Mouse (Mus musculus): Measurements from ENCODE around the gene Olfr1022.

Gene Olfr1022

GRCm38 (mm10) chr2:85868294-85868693 lies at the start of gene Olfr1022:
Gene Olfr1022 (plus strand): TSS chr2:85868594.
- DNase-seq (ENCODE audit: low read depth in 1 of 2, low spot score in 2 of 2): no peak

DNA sequence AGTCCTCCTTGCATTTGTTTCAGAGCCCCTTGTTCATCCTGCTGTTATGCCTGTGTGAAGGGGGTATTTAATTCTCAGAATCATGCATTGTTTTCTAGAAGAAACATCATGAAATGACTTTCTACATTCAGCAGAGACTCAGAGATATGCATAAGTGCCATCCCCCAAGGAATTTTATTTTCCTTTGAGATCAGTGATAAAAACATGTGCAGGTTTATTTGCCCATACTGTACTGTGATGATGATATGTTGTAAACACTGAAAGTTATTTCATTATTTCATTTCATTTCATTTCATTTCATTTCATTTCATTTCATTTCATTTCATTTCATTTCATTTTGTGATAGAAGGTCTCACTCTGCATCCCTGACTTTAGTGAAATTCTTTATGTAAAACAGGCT lies 23.0 kb upstream of the Olfr1022 start, which contains the start of gene Olfr1019:
Gene Olfr1019, minus strand, starts transcription at position 101 of the 400 bp plus-strand sequence.
- no peak for DNase-seq (ENCODE audit: low read depth in 1 of 2, low spot score in 2 of 2)

DNA sequence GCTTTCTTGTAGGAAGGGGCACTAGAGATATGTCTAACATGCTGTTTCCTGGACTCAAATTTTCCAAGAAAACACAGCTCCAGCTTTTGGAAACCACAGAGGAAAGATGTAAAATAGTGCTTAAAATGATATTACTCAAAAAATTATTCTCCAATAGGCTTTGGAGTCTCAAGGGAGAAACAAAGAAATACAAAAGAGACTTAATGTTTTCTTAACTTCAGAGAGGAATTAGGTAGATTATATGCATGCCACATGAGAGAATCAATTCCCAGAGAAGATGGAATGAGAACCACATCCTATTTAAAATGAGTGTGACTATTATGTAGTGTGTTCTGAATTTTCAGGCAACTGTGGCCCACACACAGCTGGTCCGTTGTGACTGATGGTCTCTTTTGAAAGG lies 21.7 kb upstream of the Olfr1022 start, which contains the start of gene Olfr1020:
Gene Olfr1020, plus strand, starts transcription at position 301 of the 400 bp plus-strand sequence.
- DNase-seq (ENCODE audit: low read depth in 1 of 2, low spot score in 2 of 2): no peak

DNA sequence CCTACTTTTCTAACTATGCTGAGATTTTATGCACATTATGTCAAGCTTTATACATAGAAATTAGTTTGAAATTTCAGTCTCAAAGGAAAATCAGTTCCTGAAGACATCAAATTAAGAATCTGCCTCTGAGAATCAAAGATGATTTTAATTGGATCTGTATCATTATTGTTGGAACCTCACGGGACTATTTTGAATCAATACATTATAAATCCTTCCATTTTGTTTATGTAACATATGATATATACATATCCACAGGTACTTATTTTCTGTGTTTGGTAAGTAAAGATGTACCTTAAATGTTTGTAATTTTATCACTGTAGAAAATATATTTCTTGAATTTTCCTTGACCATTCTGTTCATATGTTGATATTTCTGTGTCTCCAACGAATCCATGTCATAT lies 16.9 kb downstream of the Olfr1022 start, which contains the start of gene Olfr1023:
Gene Olfr1023, plus strand, starts transcription at position 301 of the 400 bp plus-strand sequence.
- DNase-seq (ENCODE audit: low read depth in 1 of 2, low spot score in 2 of 2): no peak

DNA sequence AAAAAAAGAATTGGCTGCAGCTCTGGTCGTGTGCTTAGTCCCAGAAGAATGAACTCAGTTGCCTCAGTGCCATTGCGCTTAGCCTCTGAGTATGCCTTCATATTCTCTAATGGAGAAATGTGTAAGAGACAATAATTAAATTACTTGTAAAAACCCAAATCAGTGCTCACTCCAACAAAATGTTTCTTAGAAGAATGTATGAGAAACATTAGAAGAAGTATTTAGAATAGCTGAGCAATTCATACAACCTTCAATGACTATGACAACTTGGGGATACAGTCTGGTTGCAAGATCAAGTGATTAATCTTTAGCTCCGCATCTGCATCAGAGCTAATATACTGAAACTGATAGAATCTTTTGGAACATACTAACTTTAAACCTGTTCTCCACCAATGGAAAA lies 36.6 kb downstream of the Olfr1022 start, which contains the start of gene Olfr1024:
Gene Olfr1024, minus strand, starts transcription at position 101 of the 400 bp plus-strand sequence.
- no peak for DNase-seq (ENCODE audit: low read depth in 1 of 2, low spot score in 2 of 2)

DNA sequence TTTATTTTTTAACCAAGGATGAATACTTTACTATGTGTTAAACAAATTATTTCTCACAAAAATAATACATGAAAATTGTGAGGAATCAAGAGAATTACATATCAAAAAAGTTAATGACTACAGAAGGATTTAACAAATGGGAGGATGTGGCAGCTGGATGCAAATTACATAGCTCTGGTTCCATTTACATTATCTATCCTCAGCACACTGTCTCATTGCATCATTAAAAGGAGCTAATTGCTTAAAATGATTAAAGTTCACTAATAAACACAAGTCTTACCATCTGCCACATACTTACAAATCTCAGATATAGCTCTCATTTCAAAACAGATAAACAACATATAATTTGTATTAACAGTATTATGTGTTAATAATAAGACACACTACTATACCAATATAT lies 44.8 kb downstream of the Olfr1022 start:
- DNase-seq (ENCODE audit: low read depth in 1 of 2, low spot score in 2 of 2): no peak

GRCm38 (mm10) chr2:85914893-85915292 lies 46.5 kb downstream of the Olfr1022 start, which contains the start of gene Olfr1025-ps1:
Gene Olfr1025-ps1 (plus strand): TSS chr2:85915193.
- DNase-seq (ENCODE audit: low read depth in 1 of 2, low spot score in 2 of 2): no peak
